Mouse (Mus musculus) lung, postnatal 0 days (tissue): ENCODE results near the gene Dcxr.

Experiments used
- CTCF ChIP-seq: IDR thresholded peaks from 2 replicates; pipeline ENCODE4 v1.5.1; 2016; ENCODE audit warnings: antibody characterized with exemption, mild to moderate bottlenecking
- EP300 ChIP-seq: IDR thresholded peaks from 2 replicates; pipeline ENCODE4 v1.6.1; 2016; ENCODE audit warnings: antibody characterized with exemption, mild to moderate bottlenecking, control low read depth

- peak; percentile 55 for TF ChIP-seq CTCF
- TF ChIP-seq EP300: no peak
Observed at GRCm38 (mm10) chr11:120696568-120696967, 30.5 kb downstream of the Dcxr start.
